Mouse (Mus musculus): ENCODE results near the gene Otop3. TPM values are rescaled to one million over a fixed set of nuclear protein-coding genes. Genes with fewer than 3 reads are reported as not detected.
A peak's percentile ranks its signal among the peaks of the same experiment; 100 is the strongest.

The Otop3 gene
- not detected for total RNA-seq (2022)

DNA sequence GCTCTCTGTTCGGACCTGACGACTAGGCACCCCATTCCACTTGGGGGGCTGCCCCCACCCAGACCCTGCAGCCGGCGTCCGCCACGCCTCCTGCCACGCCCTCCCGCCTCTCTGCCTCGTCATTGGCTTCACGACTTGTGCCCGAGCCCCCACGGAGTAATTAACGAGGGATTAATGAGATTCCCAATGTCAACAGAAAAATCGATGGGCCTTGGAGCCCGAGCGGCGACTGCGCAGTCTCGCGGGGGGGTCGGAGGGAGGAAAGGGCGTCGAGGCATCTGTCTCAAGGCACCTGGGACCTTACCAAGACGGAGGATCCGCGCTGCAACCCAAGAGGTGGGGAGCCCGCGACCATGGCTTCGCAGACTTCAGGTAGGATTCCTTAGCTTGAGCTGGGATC, at the start of gene Otop3:
Gene Otop3, plus strand, starts transcription at position 201 of the 400 bp plus-strand sequence.
- no peak for DNase-seq (ENCODE audit: low spot score in 2 of 2)

- DNase-seq (ENCODE audit: low spot score in 2 of 2), result no peak
Observed at GRCm38 (mm10) chr11:115285282-115285681, 49.2 kb upstream of the Otop3 start.

DNA sequence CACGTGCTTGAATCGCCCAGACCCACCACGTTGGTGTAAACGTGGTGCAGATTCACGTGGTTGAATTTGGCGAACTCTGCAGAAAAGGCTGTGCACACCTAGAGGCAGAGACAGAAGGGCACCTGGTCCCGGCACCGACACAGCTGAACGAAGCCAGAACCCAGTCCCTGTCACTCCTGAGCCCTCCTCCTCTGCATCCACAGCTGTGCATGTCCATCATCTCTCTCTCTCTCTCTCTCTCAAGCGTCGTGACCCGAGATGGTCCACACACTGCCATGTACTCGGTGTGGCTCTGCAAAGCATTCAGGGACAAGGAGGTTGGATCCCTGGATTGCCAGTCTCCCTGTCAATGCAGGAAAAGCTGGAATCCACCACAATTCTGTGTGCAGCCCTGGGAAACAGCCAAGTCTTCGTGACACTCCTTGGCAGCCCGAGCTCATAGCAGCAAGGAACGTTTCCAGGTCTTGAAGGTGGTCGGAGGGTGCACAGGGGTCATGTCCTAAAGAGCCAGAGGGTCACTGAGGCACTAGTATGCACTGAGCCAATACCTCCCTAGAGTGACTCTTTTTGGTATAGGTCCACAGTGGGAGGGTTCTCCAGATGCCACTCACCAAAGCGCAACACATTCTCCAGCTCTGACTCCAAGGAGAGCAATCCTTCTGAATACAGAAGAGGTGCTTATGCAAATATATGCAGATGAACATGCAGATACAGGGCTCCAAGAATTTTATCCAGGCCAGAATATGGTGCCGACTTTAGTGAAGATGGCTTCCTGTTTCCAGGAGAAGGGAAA, 48.1 kb upstream of the Otop3 start:
- DNase-seq (ENCODE audit: low spot score in 2 of 2), result peak in 1 of 2 experiments; percentile 42

- DNase-seq (ENCODE audit: low spot score in 2 of 2), result no peak
Observed at GRCm38 (mm10) chr11:115287386-115287785, 47.1 kb upstream of the Otop3 start.

GRCm38 (mm10) chr11:115288305-115288704, 46.2 kb upstream of the Otop3 start:
- no peak for DNase-seq (ENCODE audit: low spot score in 2 of 2)

- DNase-seq (ENCODE audit: low spot score in 2 of 2), result no peak
Observed at GRCm38 (mm10) chr11:115289885-115290284, 44.6 kb upstream of the Otop3 start.

DNA sequence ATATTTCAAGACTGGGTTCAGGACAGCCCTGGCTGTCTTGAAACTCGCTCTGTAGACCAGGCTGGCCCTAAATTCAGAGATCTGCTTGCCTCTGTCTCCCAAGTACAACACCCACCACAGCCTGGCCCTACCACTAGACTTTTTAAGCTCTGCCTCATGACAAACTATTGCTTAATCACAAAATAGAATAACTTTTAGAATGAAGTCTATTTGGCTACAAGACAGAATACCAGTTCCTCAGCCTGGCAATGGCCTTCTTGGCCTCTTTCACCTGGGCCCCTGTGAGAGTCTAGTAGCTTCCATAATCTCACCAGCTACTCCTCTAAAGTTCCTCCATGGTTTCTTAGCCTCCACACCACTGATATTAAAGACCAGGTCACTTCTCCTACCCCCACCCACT, 44.2 kb upstream of the Otop3 start:
- DNase-seq (ENCODE audit: low spot score in 2 of 2), result no peak

- peak; percentile 72 to 80 for DNase-seq (ENCODE audit: low spot score in 2 of 2)
Observed at GRCm38 (mm10) chr11:115290919-115291318, 43.6 kb upstream of the Otop3 start.

DNA sequence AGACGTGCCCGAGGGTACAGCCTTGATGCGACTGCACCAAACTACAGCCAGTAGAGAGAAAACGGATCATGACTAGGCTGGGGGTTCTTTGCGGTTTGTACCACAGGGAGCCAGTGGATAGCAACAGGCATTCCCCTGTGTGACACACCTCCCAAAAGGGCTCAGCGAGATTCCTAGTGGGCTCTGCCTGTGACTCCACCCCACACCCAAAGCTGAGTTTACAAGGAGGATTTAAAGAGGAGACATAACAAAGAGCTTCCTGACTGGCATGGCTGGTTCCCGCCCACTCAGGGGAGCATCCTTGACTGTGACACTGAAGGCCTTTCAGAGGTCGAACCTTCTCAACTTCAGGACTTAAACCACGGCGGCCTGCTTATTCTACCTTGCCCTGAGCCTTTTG, 43.0 kb upstream of the Otop3 start:
- DNase-seq (ENCODE audit: low spot score in 2 of 2), result no peak

GRCm38 (mm10) chr11:115292631-115293375, 41.7 kb upstream of the Otop3 start:
- no peak for DNase-seq (ENCODE audit: low spot score in 2 of 2)

GRCm38 (mm10) chr11:115295939-115296338, 38.6 kb upstream of the Otop3 start:
- DNase-seq (ENCODE audit: low spot score in 2 of 2), result no peak

- no peak for DNase-seq (ENCODE audit: low spot score in 2 of 2)
Observed at GRCm38 (mm10) chr11:115296471-115297210, 37.9 kb upstream of the Otop3 start.

- DNase-seq (ENCODE audit: low spot score in 2 of 2), result peak; percentile 37 to 60
Observed at GRCm38 (mm10) chr11:115297214-115297826, 37.2 kb upstream of the Otop3 start, which contains the start of gene Fads6. Fads6 (minus strand) TSS chr11:115297663.

DNA sequence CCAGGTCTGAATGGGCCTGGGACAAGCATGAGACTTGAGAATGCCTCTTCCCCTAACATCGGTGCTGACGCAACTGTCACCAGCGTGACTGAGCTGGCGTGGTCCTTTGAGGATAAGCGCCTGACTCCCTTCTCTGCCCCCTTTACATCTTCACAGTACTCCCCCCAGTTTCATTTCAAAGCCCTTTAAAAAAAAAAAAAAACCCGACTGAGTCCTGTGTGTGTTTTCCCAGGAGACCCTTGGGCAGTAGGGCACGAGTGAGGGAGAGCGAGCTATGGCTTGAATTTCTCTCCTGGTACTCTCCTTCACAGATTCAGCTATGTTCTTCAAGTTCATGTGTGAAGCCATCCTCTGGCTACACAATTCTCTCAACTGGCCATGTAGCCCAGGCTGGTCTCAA, 36.4 kb upstream of the Otop3 start:
- DNase-seq (ENCODE audit: low spot score in 2 of 2), result no peak

- DNase-seq (ENCODE audit: low spot score in 2 of 2), result no peak
Observed at GRCm38 (mm10) chr11:115300745-115301144, 33.8 kb upstream of the Otop3 start.

DNA sequence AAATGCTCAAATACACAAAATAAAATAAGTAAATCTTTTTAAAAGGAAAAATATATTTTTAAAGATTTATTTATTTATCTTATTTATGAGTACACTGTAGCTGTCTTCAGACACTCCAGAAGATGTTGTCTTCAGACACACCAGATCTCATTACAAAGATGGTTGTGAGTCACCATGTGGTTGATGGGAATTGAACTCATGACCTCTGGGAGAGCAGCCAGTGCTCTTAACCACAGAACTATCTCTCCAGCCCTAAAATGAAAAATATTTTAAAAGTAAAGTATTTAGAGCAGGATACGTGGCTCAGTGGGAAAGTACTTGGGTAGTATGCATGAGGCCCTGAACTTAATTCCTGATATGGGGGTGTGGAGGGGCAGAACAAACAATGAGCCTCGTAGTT, 33.2 kb upstream of the Otop3 start:
- DNase-seq (ENCODE audit: low spot score in 2 of 2), result no peak

DNA sequence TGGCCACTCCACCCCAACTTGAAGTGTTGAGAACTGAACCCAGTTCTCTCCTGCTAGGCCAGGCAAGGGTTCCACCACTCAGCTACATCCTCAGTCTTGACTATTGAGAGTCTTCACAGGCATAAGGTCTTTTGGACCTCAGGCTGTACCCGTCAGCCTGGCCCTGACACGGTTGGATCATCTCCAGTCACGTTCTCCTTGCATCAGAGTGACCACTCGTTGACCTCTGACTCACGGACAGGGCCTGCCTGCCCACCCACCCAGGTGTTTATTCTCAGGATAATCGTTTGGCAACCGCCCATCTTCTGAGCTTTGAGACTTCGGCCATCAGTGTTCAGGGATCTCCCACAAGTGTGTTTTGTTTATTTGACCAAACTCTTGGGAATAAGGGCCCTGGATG, 31.4 kb upstream of the Otop3 start:
- no peak for DNase-seq (ENCODE audit: low spot score in 2 of 2)

GRCm38 (mm10) chr11:115306863-115307262, 27.7 kb upstream of the Otop3 start, which contains the start of gene Otop2:
Otop2 (plus strand) TSS chr11:115307163.
- no peak for DNase-seq (ENCODE audit: low spot score in 2 of 2)

GRCm38 (mm10) chr11:115308781-115309180, 25.8 kb upstream of the Otop3 start:
- DNase-seq (ENCODE audit: low spot score in 2 of 2), result no peak

GRCm38 (mm10) chr11:115314249-115314648, 20.3 kb upstream of the Otop3 start:
- DNase-seq (ENCODE audit: low spot score in 2 of 2), result no peak

GRCm38 (mm10) chr11:115317204-115317603, 17.3 kb upstream of the Otop3 start:
- no peak for DNase-seq (ENCODE audit: low spot score in 2 of 2)

Data from gastrocnemius, adult 8-10 months (tissue).